Comparison of ENCODE assay signal across 18 mouse cellular contexts in genomic region chr2:164994156-164994555, GRCm38 (mm10). TPM values are rescaled to one million over a fixed set of nuclear protein-coding genes. Genes with fewer than 3 reads are reported as not detected.
DNase-seq lines count a peak whose midpoint lies in the region; ATAC-seq and TF ChIP-seq lines count a peak whose summit lies in the region.
"Had no signal": no experiment of that assay in that cellular context is flagged by ENCODE, and none has a peak within 500 bp of the region (broad histone marks: within the 10 kb centered on the region; RNA-seq: fewer than 3 reads in every experiment).

No protein-coding gene starts in this region.

- no peak overlapping the region for H3K27ac ChIP-seq in cerebellum, adult 2 months (ENCODE audit: insufficient read depth, low read length)
- 0 out of 2 replicates have a peak overlapping the region, but pooled peaks have one; percentile 27 for H3K27ac ChIP-seq in olfactory bulb, adult 2 months (ENCODE audit: insufficient read depth, low read depth, low read length)
- no peak overlapping the region for H3K27ac ChIP-seq in stomach, postnatal 0 days (replicated peaks)
- H3K27ac ChIP-seq: embryonic facial prominence, embryonic 13.5 days; forebrain, embryonic 13.5 days; heart, embryonic 13.5 days; hindbrain, embryonic 15.5 days had no signal

- no peaks in the 10 kb centered on the region for H3K9me3 ChIP-seq in stomach, postnatal 0 days (ENCODE audit: control insufficient read depth, low read length)
- H3K9me3 ChIP-seq: embryonic facial prominence, embryonic 13.5 days; forebrain, embryonic 13.5 days; heart, embryonic 13.5 days; hindbrain, embryonic 15.5 days had no signal

- 21% methylated on average over 11 of the region's 11 CpGs for WGBS in cerebellum, adult 2 months
- 77% methylated on average over 11 of the region's 11 CpGs for WGBS in olfactory bulb, adult 2 months
- 83% methylated on average over 11 of the region's 11 CpGs for WGBS in stomach, postnatal 0 days

- no peak for TF ChIP-seq POLR2A in cerebellum, adult 2 months (IDR thresholded peaks at IDR 0.05; ENCODE audit: borderline replicate concordance, insufficient read depth, low read length)
- TF ChIP-seq POLR2A in olfactory bulb, adult 2 months (IDR thresholded peaks at IDR 0.05; ENCODE audit: insufficient read depth, low read depth, low read length): no peak

- no peak for ATAC-seq in stomach, postnatal 0 days (ENCODE audit: low FRiP score, low TSS enrichment)
- ATAC-seq: forebrain, embryonic 13.5 days; intestine, embryonic 16.5 days had no signal

- peak; percentile 59 to 71 for DNase-seq in cerebellum, adult 18-20 months
- DNase-seq in cerebellum, adult 11 months: no peak
- DNase-seq in cerebellum, adult 2 months: peak; percentile 66 to 79
- peak; percentile 41 to 58 for DNase-seq in cerebellum, postnatal 14 days
- no peak for DNase-seq in Muller cell, postnatal 12 days (ENCODE audit: inconsistent ontology term)
- DNase-seq in stomach, postnatal 0 days (ENCODE audit: low spot score): no peak
- DNase-seq: adrenal gland, adult 2 months; forebrain, postnatal 0 days; gastrocnemius, postnatal 36 days; heart, adult 11 months; heart, postnatal 36 days; kidney, adult 2 months had no signal

- H3K27me3 ChIP-seq in cerebellum, adult 2 months (ENCODE audit: control insufficient read depth, insufficient read depth, low read length): no peaks in the 10 kb centered on the region
- H3K27me3 ChIP-seq in stomach, postnatal 0 days (ENCODE audit: control insufficient read depth, insufficient read depth, low read length): no peaks in the 10 kb centered on the region
- H3K27me3 ChIP-seq: hindbrain, embryonic 15.5 days had no signal

- no peak for TF ChIP-seq EP300 in stomach, postnatal 0 days (optimal IDR thresholded peaks at IDR 0.05)

- H3K4me3 ChIP-seq in cerebellum, adult 2 months (replicated peaks; ENCODE audit: insufficient read depth, low read depth, low read length): no peak overlapping the region
- H3K4me3 ChIP-seq in olfactory bulb, adult 2 months (ENCODE audit: insufficient read depth, low read depth, low read length): no peak overlapping the region
- H3K4me3 ChIP-seq in stomach, postnatal 0 days (ENCODE audit: low read depth, low read length): no peak overlapping the region
- H3K4me3 ChIP-seq: embryonic facial prominence, embryonic 13.5 days; forebrain, embryonic 13.5 days; heart, embryonic 13.5 days; hindbrain, embryonic 15.5 days had no signal

- H3K4me2 ChIP-seq in stomach, postnatal 0 days (replicated peaks; ENCODE audit: low read depth): no peak overlapping the region
- H3K4me2 ChIP-seq: embryonic facial prominence, embryonic 13.5 days; forebrain, embryonic 13.5 days; heart, embryonic 13.5 days; hindbrain, embryonic 15.5 days had no signal

- H3K4me1 ChIP-seq in cerebellum, adult 2 months (ENCODE audit: control insufficient read depth, insufficient read depth, low read length): peaks cover 36% of the 10 kb centered on the region
- peaks cover 62% of the 10 kb centered on the region for H3K4me1 ChIP-seq in olfactory bulb, adult 2 months (ENCODE audit: control insufficient read depth, insufficient read depth, low read length)
- peaks cover 3% of the 10 kb centered on the region; the same call in 1 of the 2 replicates for H3K4me1 ChIP-seq in stomach, postnatal 0 days (replicated peaks; ENCODE audit: control insufficient read depth, insufficient read depth)

- TF ChIP-seq CTCF in cerebellum, adult 2 months (IDR thresholded peaks at IDR 0.05; ENCODE audit: borderline replicate concordance, insufficient read depth, low read depth, low read length): no peak
- TF ChIP-seq CTCF in olfactory bulb, adult 2 months (IDR thresholded peaks at IDR 0.05; ENCODE audit: insufficient read depth, low read depth, low read length): no peak
- no peak for TF ChIP-seq CTCF in stomach, postnatal 0 days (IDR thresholded peaks at IDR 0.05; ENCODE audit: low read depth)

- 0 out of 2 replicates have a peak, but pooled peaks cover 5% of the 10 kb centered on the region for H3K36me3 ChIP-seq in stomach, postnatal 0 days (ENCODE audit: control insufficient read depth, insufficient read depth, low read length)

- no peak overlapping the region for H3K9ac ChIP-seq in stomach, postnatal 0 days (ENCODE audit: low read length)
- H3K9ac ChIP-seq: embryonic facial prominence, embryonic 13.5 days; forebrain, embryonic 13.5 days; forebrain, postnatal 0 days; heart, embryonic 13.5 days; hindbrain, embryonic 15.5 days had no signal

RNA-seq across cellular contexts. Expression of gene Slc12a5, which starts 33.6 kb away (rescaled TPM):
- 386 and 396 TPM in 2 replicates for polyA plus RNA-seq in cerebellum, adult 2 months (2012; rRNA removed)
- polyA plus RNA-seq in olfactory bulb, adult 2 months (2012; ENCODE audit: insufficient read depth, insufficient read length, low replicate concordance, missing spikeins): not detected in 2 replicates
- 0.12 and 0.21 TPM in 2 replicates for polyA plus RNA-seq in stomach, postnatal 0 days (2015; fragmentation: Nextera tagmentation; extraction: Ambion mirVana)

RNA-seq across cellular contexts. Expression of gene Ncoa5, which starts 40.5 kb away (rescaled TPM):
- polyA plus RNA-seq in cerebellum, adult 2 months (2012; rRNA removed): 54.9 and 56.7 TPM in 2 replicates
- not detected in 2 replicates for polyA plus RNA-seq in olfactory bulb, adult 2 months (2012; ENCODE audit: insufficient read depth, insufficient read length, low replicate concordance, missing spikeins)
- polyA plus RNA-seq in stomach, postnatal 0 days (2015; fragmentation: Nextera tagmentation; extraction: Ambion mirVana): 17.3 and 17.9 TPM in 2 replicates

RNA-seq across cellular contexts. Expression of gene Mmp9, which starts 53.6 kb away (rescaled TPM):
- polyA plus RNA-seq in cerebellum, adult 2 months (2012; rRNA removed): 3.3 and 3.7 TPM in 2 replicates
- not detected in 2 replicates for polyA plus RNA-seq in olfactory bulb, adult 2 months (2012; ENCODE audit: insufficient read depth, insufficient read length, low replicate concordance, missing spikeins)
- 0.87 and 1.1 TPM in 2 replicates for polyA plus RNA-seq in stomach, postnatal 0 days (2015; fragmentation: Nextera tagmentation; extraction: Ambion mirVana)

Comparison
In these comparisons a context has a peak if more than half of its experiments do, and no peak if none do; other contexts are left out.
1. DNase-seq: peak in cerebellum, adult 18-20 months (2 of 2), cerebellum, adult 2 months (2 of 2) and cerebellum, postnatal 14 days (2 of 2); none in cerebellum, adult 11 months (single experiment), Muller cell, postnatal 12 days (single experiment) and stomach, postnatal 0 days (single experiment).
2. RNA of gene Slc12a5, which starts 33.6 kb away (polyA plus RNA-seq): 386 to 396 TPM in cerebellum, adult 2 months and not detected in olfactory bulb, adult 2 months; 0.12 to 0.21 TPM in stomach, postnatal 0 days; every median in the first group is over 100 times any median in the second.